Mouse (Mus musculus): ENCODE measurements around the gene Plpp3. TPM values are rescaled to one million over a fixed set of nuclear protein-coding genes. Genes with fewer than 3 reads are reported as not detected.

Gene Plpp3
- total and polyA plus RNA-seq, 3 experiments: 237 to 342 (median 336) TPM

DNA sequence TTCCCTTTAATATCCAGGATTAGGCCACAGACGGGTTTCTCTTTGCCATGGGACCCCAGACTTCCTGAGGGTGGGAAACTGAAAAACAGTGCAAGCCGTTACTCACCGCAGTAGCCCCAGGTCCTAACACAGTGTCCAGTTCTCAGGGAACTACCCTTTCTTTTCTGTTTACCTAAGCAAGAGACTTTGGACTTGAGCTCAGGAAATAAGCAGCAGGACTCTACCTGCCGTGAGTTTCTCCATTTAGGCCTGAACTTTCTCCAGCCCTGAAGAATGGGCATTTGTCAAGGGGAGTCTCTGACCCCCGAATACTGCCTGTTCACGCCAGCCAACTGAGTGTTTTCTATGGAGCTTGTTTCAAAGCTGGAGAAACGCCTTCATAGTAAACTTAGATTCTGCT lies 31.7 kb downstream of the Plpp3 start:
- DNase-seq: no peak

GRCm38 (mm10) chr4:105190826-105191225 lies 33.7 kb downstream of the Plpp3 start:
- no peak for DNase-seq

DNA sequence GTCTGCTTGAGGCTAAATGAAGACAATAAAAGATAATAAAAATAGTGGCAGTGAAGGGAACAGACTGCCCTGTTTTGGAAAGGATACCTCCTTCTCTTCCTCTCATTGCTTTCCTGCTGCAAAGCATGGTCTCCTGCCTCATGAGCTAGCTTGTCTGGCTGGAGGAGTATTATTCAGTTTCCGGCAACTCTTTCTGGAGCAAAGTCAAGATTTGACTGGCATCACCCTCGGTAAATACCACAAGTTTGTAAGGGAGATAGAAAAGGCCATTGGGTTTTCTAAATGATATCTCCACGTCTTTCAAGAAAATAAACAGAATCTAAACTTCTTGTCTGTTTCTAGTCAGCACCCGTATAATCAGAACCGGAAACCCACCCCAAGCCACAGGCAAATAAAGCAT lies 34.4 kb downstream of the Plpp3 start:
- no peak for DNase-seq

DNA sequence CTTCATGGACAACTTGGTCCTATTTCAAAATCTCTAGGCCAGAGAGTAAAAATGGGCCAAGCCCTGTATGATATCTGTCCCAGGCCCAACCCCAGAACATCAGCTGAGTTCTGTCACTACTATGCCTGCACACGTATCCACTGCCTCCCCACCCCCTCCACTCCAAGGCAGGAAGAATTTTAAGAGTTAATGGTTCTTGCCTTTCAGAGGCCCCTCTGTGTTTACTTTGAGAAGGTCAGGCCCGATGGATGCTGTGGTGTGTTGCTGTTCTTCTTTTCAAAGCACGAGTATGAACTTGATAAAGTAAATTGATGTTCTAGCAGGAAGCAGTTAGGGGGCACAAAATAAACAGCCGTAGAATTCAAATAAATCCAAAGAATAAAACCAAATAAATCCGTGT lies 35.5 kb downstream of the Plpp3 start:
- no peak for DNase-seq

DNA sequence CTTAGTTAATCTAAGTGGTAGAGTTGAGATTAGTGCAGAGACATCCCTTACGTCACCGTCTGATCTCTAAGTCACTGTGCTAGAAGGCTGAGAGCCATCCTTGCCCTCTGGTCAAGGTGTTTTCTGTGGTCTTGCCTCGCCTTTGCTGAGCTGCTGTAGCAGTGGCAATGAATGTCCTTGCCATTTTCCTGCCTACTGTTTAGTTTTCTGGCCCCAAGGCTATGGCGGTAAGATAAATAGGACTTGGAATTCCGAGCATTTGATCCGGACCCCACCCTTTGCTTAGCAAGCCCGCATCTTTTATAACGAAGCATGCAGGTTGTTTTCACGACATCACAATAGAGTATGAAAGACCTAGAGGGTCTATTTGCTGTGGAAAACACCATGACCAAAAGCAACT lies 38.1 kb downstream of the Plpp3 start:
- no peak for DNase-seq

DNA sequence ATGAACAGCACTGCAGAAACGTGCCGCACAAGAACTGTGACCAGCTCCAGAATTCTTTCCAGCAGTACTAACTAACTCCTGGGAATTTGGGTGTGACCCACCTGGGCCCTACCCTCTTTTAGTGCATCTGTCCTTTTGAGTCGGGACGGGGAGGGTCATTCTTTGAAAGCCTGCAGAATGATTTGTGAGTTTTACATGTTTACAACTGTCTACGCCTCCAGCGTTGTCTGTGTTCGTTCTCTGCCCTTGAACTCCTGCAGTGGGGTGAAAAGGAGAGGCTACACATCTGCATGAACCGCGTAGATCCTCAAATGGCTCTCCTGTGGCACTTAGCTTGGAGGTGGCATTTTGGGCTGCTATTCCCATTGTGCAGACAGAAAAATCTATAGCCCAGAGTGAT lies 39.0 kb downstream of the Plpp3 start:
- DNase-seq: no peak

- DNase-seq: no peak
Measured at GRCm38 (mm10) chr4:105196993-105197765, 40.0 kb downstream of the Plpp3 start.

DNA sequence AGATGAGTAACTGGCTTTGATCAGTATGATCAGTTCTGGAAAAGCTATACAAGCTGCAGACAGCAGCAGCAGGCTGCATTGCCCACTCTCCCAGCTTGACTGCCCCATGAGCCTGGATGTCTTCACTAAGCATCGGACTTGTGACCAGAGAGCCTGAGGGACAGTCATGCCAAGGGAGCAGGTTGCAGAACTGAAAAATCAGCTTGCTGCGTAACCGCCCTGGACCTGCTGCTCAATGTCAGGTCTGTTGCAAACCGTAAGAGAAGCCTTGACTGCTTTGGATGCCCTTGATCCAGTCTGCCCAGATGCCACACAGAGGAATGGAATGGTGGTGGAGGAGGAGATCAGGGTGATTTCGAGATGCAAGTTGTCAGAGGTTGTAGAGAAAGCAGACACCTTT lies 41.5 kb downstream of the Plpp3 start:
- DNase-seq: peak; percentile 89

GRCm38 (mm10) chr4:105199345-105199744 lies 42.2 kb downstream of the Plpp3 start:
- DNase-seq: peak; percentile 43

DNA sequence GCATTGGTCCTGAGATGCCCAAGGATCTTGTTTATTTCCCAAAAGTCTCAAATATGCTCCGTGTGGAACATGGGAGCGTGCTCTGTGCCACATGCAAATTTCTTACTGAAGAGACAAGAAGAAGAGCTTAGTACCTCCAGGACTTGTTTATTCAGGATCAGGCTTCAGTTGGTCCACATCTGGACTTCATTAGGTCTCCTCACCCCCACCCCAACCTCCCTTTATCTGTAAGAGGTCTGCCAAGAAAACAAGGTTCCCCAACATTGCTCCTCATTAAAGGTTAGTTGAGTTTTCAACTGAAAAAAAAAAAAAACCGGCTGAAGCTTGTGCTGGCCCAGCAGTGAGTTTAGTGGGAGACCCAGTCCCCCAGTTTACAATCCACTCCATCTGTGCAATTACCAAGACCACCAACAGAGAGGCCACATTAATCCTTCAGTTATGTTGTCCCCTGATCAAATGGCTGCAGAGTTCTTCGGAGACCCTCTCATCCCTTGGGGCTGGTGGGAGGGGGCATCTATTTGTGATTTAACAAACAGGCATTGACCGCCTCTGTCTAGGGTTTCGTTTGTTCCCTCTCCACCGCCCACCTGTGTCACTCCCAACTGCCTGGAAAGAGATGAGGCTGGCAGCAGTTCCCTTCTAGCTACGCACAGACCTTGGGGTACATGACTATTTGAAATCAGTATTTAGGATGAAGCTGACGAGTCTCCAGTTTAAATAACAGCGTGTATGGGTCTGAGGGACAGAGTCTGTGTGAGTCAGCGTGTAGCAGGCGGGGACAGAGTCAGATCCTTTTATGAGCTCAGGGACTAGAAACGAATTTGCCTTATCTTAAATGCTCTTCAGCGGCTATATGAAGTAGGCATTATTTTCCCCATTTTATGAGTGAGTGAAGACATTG lies 43.7 kb downstream of the Plpp3 start:
- DNase-seq: peak; percentile 72

DNA sequence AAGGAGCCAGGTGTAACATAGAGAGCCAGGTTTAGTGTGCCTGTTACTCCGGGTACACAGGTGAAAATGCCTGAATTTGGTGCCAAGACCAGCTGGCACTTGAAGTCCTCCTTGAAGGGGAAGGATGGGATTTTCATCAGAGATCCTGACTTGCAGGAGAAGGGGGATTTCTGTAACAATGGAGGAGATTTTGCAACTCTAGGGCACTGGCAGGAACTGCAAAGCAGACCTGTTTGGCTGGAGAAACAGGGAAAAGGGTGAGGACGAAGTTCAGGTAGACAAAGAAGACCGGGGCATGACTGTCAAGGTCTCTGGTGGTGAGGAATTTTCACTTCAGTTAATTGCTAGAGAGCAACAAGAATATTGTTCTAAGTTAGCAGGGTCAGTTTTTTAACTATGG lies 45.3 kb downstream of the Plpp3 start:
- DNase-seq: no peak

DNA sequence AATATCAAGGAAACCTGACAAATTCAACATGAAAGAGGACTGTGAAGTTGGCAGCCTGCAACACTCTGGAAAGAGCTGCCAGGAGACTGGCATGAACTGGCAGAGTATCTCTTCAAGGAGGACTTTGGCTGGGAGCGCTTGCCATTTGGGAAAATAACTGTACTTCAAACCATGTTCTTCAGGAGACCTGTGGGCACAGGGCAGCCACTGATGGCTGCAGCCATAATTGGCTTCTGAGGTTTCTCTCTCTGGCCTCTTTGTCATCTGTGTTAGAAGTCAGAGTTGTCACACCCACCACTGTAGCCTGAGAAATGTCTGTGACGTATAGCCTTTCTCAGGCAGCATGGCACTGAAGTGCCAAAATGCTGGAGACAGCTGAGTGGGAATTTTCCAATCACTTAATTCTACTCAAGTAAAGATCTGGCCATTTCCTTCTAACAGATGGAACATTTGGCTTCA lies 46.2 kb downstream of the Plpp3 start:
- DNase-seq: no peak

- DNase-seq: peak; percentile 66
Measured at GRCm38 (mm10) chr4:105204071-105204470, 46.9 kb downstream of the Plpp3 start.

DNA sequence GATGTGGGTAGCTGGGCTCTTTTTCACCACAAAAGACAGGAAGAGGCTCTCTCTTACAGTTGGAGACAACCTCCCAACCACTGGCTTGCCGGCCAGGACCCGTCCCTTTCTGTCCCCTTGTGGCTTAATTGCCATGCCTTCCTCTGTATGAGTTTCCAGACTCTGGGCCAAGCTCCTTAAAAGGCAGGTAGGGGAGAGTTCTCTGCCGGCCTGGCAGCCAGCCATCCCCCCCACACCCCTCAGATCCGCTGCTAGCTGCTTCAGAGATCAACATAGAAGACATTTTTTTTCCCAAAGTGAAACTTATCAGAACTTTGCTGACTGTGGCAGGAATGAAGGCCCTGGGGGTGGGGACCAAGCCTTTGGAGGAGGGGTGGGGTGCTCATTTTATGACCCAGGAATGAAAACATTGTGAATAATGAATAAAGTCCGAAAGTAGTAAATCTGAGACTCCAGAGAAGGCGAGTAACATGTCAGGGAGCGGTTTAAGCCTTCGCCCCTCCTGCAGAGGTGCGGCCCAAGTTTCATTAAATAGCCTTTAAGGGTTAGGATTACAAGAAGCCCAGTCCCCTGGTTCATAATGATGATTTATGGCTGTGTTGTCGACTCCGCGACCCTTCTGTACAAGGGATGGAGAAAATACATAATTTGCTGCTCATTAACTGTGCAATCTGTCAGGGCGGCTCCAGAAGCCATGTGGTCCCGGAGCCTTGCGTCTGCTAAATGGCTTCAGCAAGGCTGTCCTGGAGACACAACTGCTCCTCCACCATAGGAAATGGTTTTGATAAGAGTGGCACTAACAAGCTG lies 48.1 kb downstream of the Plpp3 start:
- DNase-seq: peak; percentile 68

- no peak for DNase-seq
Measured at GRCm38 (mm10) chr4:105206102-105206501, 49.0 kb downstream of the Plpp3 start.

- DNase-seq: no peak
Measured at GRCm38 (mm10) chr4:105206995-105207394, 49.8 kb downstream of the Plpp3 start.

- no peak for DNase-seq
Measured at GRCm38 (mm10) chr4:105207641-105208040, 50.5 kb downstream of the Plpp3 start.

GRCm38 (mm10) chr4:105208977-105209376 lies 51.8 kb downstream of the Plpp3 start:
- DNase-seq: no peak

DNA sequence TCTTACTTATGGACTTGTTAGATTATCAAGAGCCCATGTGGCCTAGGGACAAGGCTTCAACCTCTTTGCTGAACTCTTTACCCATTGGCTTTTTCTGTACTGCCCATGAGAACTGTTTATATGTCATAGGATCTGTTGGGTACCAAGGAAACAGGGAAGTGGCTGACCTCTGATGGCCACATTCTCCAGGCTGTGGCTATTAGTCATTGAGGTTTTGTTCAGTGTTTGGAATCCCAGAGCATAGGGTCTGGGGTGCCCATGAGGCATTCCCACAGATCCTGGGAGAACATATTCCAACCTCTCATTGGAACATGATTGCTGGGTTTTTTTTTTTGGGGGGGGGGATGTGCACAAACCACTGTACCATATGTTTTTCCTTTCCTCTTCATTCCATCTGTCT lies 56.2 kb downstream of the Plpp3 start:
- DNase-seq: no peak

- DNase-seq: peak; percentile 84
Measured at GRCm38 (mm10) chr4:105214438-105214837, 57.3 kb downstream of the Plpp3 start.

GRCm38 (mm10) chr4:105215726-105216410 lies 58.7 kb downstream of the Plpp3 start:
- peak; percentile 91 for DNase-seq

DNA sequence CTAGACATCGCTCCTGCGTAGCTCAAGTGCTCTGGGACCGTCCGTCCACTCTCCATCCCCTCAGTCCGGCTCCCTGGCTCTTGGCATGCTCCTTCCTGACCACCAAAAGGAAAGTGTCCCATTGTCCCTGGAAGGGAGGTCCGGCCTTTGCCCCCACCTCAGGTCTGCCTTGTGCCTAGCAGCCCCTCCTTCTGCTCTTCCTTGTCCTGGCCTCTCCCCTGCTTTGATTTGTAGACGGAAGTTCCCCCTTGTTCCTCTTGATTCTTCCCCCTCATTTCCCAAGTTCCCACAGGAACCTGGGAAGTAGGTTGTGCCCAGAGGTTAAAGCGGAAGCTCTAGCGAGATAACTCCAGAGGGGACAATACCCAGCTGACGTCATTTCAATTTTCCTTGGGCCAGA lies 61.1 kb downstream of the Plpp3 start:
- peak; percentile 57 for DNase-seq
